Mouse (Mus musculus): Measurements from ENCODE around the gene Fpr-rs4. TPM values are rescaled to one million over a fixed set of nuclear protein-coding genes. Genes with fewer than 3 reads are reported as not detected.
"Not testable (repeated sequence)": the region's sequence is repeated elsewhere in the genome, so short reads cannot be mapped to it uniquely, and the experiment has no call there.

Fpr-rs4 gene
- polyA plus RNA-seq (2011; ENCODE audit: insufficient read depth, insufficient read length, low replicate concordance, missing spikeins) = not detected in 2 replicates

GRCm38 (mm10) chr17:18021433-18021832, at the start of gene Fpr-rs4:
Gene Fpr-rs4, plus strand, starts transcription at chr17:18021733.
- Histone ChIP-seq H3K27ac (ENCODE audit: control insufficient read depth, insufficient read depth, low read depth, low read length, poor library complexity) (no peak within 1 kb of the TSS), H3K4me3 (replicated peaks; ENCODE audit: control insufficient read depth, low read depth, low read length) (no peak within 1 kb of the TSS), H3K4me1 (ENCODE audit: control insufficient read depth, insufficient read depth, low read length) (no peaks in the 10 kb centered on the region)
- TF ChIP-seq CTCF (IDR thresholded peaks at IDR 0.05; ENCODE audit: control insufficient read depth, insufficient read depth, low read length) = no peak
- no peak for TF ChIP-seq POLR2A (IDR thresholded peaks at IDR 0.05; ENCODE audit: borderline replicate concordance, control insufficient read depth, low read depth, low read length)
- 45% methylated on average over 2 of the region's 2 CpGs for WGBS

- TF ChIP-seq POLR2A (IDR thresholded peaks at IDR 0.05; ENCODE audit: borderline replicate concordance, control insufficient read depth, low read depth, low read length) (no peak), CTCF (IDR thresholded peaks at IDR 0.05; ENCODE audit: control insufficient read depth, insufficient read depth, low read length) (no peak)
- Histone ChIP-seq H3K27ac (ENCODE audit: control insufficient read depth, insufficient read depth, low read depth, low read length, poor library complexity) (no peak overlapping the region), H3K4me1 (ENCODE audit: control insufficient read depth, insufficient read depth, low read length) (no peaks in the 10 kb centered on the region), H3K4me3 (replicated peaks; ENCODE audit: control insufficient read depth, low read depth, low read length) (no peak overlapping the region)
- 0% methylated on average over 1 of the region's 1 CpGs for WGBS
Measured at GRCm38 (mm10) chr17:17973443-17973842, 48.1 kb upstream of the Fpr-rs4 start.

DNA sequence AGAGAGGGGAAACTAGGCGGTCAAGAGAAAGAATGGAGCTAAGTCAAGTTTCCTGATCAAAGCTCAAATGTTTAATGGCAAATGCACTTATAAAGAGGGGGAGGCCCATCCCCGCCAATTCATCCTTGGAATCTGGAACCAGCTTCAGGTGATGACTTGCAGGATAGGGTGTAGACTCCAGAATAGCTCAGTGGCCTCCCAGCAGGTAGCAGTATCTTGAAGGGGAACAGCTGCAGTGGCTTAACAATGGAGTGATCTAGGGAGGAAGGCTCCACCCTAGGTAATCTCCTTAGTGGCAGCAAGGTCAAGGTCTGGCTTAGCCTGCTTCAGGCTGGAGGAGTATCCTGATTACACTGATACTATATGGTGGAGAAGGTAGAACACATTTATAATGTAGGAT, 40.3 kb upstream of the Fpr-rs4 start:
- not testable (repeated sequence) for H3K4me1 ChIP-seq (ENCODE audit: control insufficient read depth, insufficient read depth, low read length); H3K4me3 ChIP-seq (replicated peaks; ENCODE audit: control insufficient read depth, low read depth, low read length); H3K27ac ChIP-seq (ENCODE audit: control insufficient read depth, insufficient read depth, low read depth, low read length, poor library complexity)
- 65% methylated on average over 2 of the region's 2 CpGs for WGBS

- WGBS = 79% methylated on average over 1 of the region's 1 CpGs
- Histone ChIP-seq H3K27ac (ENCODE audit: control insufficient read depth, insufficient read depth, low read depth, low read length, poor library complexity) (no peak overlapping the region), H3K4me3 (replicated peaks; ENCODE audit: control insufficient read depth, low read depth, low read length) (no peak overlapping the region), H3K4me1 (ENCODE audit: control insufficient read depth, insufficient read depth, low read length) (no peaks in the 10 kb centered on the region)
- TF ChIP-seq POLR2A (IDR thresholded peaks at IDR 0.05; ENCODE audit: borderline replicate concordance, control insufficient read depth, low read depth, low read length) = no peak
- no peak for TF ChIP-seq CTCF (IDR thresholded peaks at IDR 0.05; ENCODE audit: control insufficient read depth, insufficient read depth, low read length)
Measured at GRCm38 (mm10) chr17:18004752-18005151, 16.8 kb upstream of the Fpr-rs4 start.

- WGBS = 34% methylated on average over 2 of the region's 2 CpGs
- Histone ChIP-seq H3K27ac (ENCODE audit: control insufficient read depth, insufficient read depth, low read depth, low read length, poor library complexity) (no peak within 1 kb of the TSS), H3K4me3 (replicated peaks; ENCODE audit: control insufficient read depth, low read depth, low read length) (no peak within 1 kb of the TSS), H3K4me1 (ENCODE audit: control insufficient read depth, insufficient read depth, low read length) (no peaks in the 10 kb centered on the region)
- no peak for TF ChIP-seq POLR2A (IDR thresholded peaks at IDR 0.05; ENCODE audit: borderline replicate concordance, control insufficient read depth, low read depth, low read length)
- TF ChIP-seq CTCF (IDR thresholded peaks at IDR 0.05; ENCODE audit: control insufficient read depth, insufficient read depth, low read length) = no peak
Measured at GRCm38 (mm10) chr17:18049124-18049523, 27.6 kb downstream of the Fpr-rs4 start, which contains the start of gene Vmn2r124. Gene Vmn2r124, plus strand, starts transcription at chr17:18049424.

Other genes starting within 250 kb of the Fpr-rs4 start
- 7.4 and 21.3 TPM in 2 replicates for gene Spaca6, start 194.6 kb upstream of the Fpr-rs4 start, polyA plus RNA-seq (2011; ENCODE audit: insufficient read depth, insufficient read length, low replicate concordance, missing spikeins)
- gene Has1, start 166.5 kb upstream of the Fpr-rs4 start, polyA plus RNA-seq (2011; ENCODE audit: insufficient read depth, insufficient read length, low replicate concordance, missing spikeins) = 0.95 TPM in 1 of 2 replicates, not detected in the other
- gene Fpr1, start 137.8 kb upstream of the Fpr-rs4 start, polyA plus RNA-seq (2011; ENCODE audit: insufficient read depth, insufficient read length, low replicate concordance, missing spikeins) = 4.9 and 29.1 TPM in 2 replicates
- gene Fpr2, start 133.9 kb upstream of the Fpr-rs4 start, polyA plus RNA-seq (2011; ENCODE audit: insufficient read depth, insufficient read length, low replicate concordance, missing spikeins) = 48.5 and 137 TPM in 2 replicates
- not detected in 2 replicates for gene Fpr3, start 133.9 kb upstream of the Fpr-rs4 start, polyA plus RNA-seq (2011; ENCODE audit: insufficient read depth, insufficient read length, low replicate concordance, missing spikeins)
- not detected in 2 replicates for gene Vmn2r124, start 27.7 kb downstream of the Fpr-rs4 start, polyA plus RNA-seq (2011; ENCODE audit: insufficient read depth, insufficient read length, low replicate concordance, missing spikeins)
- gene Vmn2r91, start 63.3 kb downstream of the Fpr-rs4 start, polyA plus RNA-seq (2011; ENCODE audit: insufficient read depth, insufficient read length, low replicate concordance, missing spikeins) = not detected in 2 replicates
- not detected in 2 replicates for gene Vmn2r92, start 130.2 kb downstream of the Fpr-rs4 start, polyA plus RNA-seq (2011; ENCODE audit: insufficient read depth, insufficient read length, low replicate concordance, missing spikeins)

Data from bone marrow, adult 2 months (tissue).